Mouse (Mus musculus): ENCODE measurements at regions not wholly inside any gene's neighbourhood (a gene's known extent, or its start where the extent isn't known, plus 50 kb on each side); places are given as distances from the start of the nearest gene placed in this dataset.

DNA sequence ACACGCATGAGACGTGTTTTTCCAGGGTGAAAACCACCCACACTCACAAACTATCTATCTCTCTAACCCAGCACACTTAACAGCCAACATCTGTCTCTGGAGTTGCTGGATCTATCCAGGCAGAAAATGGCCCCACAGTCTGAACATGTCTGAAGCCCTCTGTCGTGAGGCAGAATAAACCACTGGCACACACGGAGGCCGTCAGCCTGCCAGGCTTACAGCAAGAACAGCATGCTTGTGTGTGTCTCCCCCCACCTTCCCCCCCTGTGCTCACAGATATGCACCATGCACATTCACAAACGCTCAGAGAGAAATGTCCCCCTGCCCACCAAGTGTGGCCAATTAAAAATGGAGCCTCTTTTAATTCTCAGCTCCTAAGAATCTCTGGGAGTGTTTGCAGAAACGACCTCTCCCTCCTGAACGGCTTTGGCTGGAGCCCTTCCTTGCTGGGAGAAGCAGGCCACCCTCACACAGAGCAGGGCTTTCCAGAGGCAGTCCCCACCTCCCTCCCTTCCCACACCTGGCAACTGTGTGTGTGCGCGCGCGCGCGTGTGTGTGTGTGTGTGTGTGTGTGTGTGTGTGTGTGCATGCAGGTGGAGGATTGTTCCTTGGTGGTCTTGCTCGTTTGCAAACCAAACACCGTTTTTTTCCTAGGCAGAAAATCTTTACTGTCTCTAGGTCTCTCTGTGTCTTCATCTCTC is 88.7 kb downstream of the Edn3 start:
- peaks cover 27% of the 10 kb centered on the region for H3K4me1 ChIP-seq
- no peak overlapping the region for H3K4me3 ChIP-seq
- H3K27me3 ChIP-seq = no peaks in the 10 kb centered on the region
- no peaks in the 10 kb centered on the region for H3K36me3 ChIP-seq
- H3K9ac ChIP-seq = no peak overlapping the region
- H3K4me2 ChIP-seq = no peak overlapping the region
- H3K9me3 ChIP-seq = no peaks in the 10 kb centered on the region
- WGBS = 35% methylated on average over 16 of the region's 16 CpGs
- H3K27ac ChIP-seq = peak overlapping the region; percentile 70
- no peak for ATAC-seq (ENCODE audit: borderline replicate concordance, extremely low read depth, low FRiP score, low TSS enrichment)

- no peak overlapping the region for H3K4me2 ChIP-seq
- WGBS = 32% methylated on average over 16 of the region's 16 CpGs
- no peaks in the 10 kb centered on the region for H3K27me3 ChIP-seq
- H3K4me3 ChIP-seq = no peak overlapping the region
- peaks cover 32% of the 10 kb centered on the region for H3K4me1 ChIP-seq
- no peaks in the 10 kb centered on the region for H3K9me3 ChIP-seq
- H3K36me3 ChIP-seq = no peaks in the 10 kb centered on the region
- H3K9ac ChIP-seq = no peak overlapping the region
- ATAC-seq (ENCODE audit: borderline replicate concordance, extremely low read depth, low FRiP score, low TSS enrichment) = no peak
- peak overlapping the region; percentile 42; the same call in 1 of the 2 replicates for H3K27ac ChIP-seq
Observed at GRCm38 (mm10) chr2:174850860-174851259, 90.4 kb downstream of the Edn3 start.

DNA sequence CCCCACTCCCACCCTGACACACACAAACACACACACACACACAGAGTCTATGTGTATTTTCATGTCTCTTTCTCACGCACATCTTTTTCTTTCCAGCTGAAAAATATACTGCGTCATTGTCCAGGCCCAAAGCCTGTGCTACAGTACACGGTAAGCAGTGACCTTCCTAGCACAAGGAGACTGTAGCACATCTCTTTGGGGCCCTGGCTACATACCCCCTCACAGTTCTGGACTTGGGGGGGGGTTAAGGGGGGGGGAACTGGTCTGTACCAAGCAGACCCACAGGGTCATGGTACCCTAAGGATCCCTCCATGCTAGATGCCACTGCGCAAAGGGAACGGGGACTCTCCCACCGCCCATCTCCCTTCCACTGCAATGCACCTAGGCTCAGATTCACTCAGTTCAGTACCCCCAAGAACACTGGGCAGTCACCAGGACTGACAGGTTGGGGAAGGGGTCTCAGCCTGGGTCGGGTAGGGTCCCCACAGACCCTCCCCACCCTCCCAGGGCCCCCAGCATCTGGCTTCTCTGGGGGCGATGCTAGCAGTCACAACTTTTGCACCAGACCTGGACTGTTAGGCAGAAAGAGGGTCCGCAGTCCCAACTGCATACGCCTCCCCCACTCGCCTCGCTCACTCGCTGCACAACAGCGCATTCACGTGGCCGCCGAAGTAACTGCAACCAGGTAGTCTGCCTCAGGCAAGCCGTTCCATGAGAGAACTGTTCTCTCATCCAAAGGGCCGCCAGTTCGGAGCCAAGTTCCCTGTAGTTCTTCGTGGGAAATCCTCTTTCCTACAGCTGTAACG is 91.3 kb downstream of the Edn3 start:
- Histone ChIP-seq H3K36me3 (no peaks in the 10 kb centered on the region), H3K4me2 (no peak overlapping the region), H3K9me3 (no peaks in the 10 kb centered on the region), H3K9ac (no peak overlapping the region), H3K27me3 (no peaks in the 10 kb centered on the region), H3K4me3 (no peak overlapping the region), H3K4me1 (peaks cover 32% of the 10 kb centered on the region), H3K27ac (peak overlapping the region; percentile 42)
- ATAC-seq (ENCODE audit: borderline replicate concordance, extremely low read depth, low FRiP score, low TSS enrichment) = peak; percentile 41
- 11% methylated on average over 22 of the region's 22 CpGs for WGBS

- Histone ChIP-seq H3K4me3 (no peak overlapping the region), H3K9ac (no peak overlapping the region), H3K4me2 (no peak overlapping the region), H3K36me3 (no peaks in the 10 kb centered on the region), H3K27ac (no peak overlapping the region), H3K27me3 (no peaks in the 10 kb centered on the region), H3K9me3 (no peaks in the 10 kb centered on the region), H3K4me1 (peaks cover 44% of the 10 kb centered on the region)
- 57% methylated on average over 8 of the region's 8 CpGs for WGBS
- no peak for ATAC-seq (ENCODE audit: borderline replicate concordance, extremely low read depth, low FRiP score, low TSS enrichment)
Observed at GRCm38 (mm10) chr2:174853786-174854185, 93.4 kb downstream of the Edn3 start.

DNA sequence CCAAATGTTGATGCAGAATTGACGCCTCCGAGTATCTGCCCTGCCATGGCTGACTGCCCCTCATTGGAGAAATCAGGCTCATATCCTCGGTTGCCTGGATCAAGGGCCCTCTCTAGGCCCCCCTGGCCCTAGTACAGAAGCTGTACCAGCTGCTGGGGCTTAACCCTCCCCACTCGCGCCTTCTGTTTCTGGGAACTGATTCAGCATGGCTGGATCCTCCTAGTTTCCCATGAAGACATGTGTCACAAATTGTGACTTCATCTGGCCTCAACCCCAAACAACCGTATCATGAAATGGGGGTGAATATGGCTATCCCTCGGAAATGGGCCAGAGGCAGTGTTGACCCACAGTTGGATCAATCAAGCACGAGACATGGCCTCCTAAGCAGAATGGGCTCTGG is 95.1 kb downstream of the Edn3 start:
- H3K4me2 ChIP-seq = no peak overlapping the region
- WGBS = 64% methylated on average over 8 of the region's 8 CpGs
- H3K36me3 ChIP-seq = no peaks in the 10 kb centered on the region
- H3K27me3 ChIP-seq = no peaks in the 10 kb centered on the region
- H3K4me1 ChIP-seq = peaks cover 38% of the 10 kb centered on the region
- H3K27ac ChIP-seq = no peak overlapping the region
- no peak for ATAC-seq (ENCODE audit: borderline replicate concordance, extremely low read depth, low FRiP score, low TSS enrichment)
- H3K4me3 ChIP-seq = no peak overlapping the region
- no peaks in the 10 kb centered on the region for H3K9me3 ChIP-seq
- H3K9ac ChIP-seq = no peak overlapping the region

DNA sequence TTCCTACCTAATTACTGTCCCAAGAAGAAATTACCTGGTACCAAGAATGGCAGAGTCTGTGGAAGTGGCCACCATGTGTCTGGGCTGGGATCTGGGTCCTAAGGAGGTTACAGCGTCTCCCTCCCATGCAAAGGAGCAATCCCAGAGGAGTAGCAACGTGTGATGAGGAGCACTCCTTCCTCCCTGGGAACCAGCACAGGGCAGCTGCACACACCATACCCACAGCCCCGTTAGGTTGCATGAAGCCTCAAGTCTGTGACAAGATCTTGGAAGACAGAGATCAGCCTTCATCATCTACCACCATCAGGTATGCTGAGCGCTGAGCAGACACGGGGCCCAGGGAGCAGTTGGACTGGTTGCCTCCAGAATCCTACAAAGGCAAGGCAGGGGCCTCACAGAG is 95.7 kb downstream of the Edn3 start:
- H3K4me1 ChIP-seq = peaks cover 33% of the 10 kb centered on the region
- H3K36me3 ChIP-seq = no peaks in the 10 kb centered on the region
- 82% methylated on average over 5 of the region's 5 CpGs for WGBS
- no peak overlapping the region for H3K4me2 ChIP-seq
- H3K27me3 ChIP-seq = no peaks in the 10 kb centered on the region
- H3K27ac ChIP-seq = no peak overlapping the region
- H3K4me3 ChIP-seq = no peak overlapping the region
- ATAC-seq (ENCODE audit: borderline replicate concordance, extremely low read depth, low FRiP score, low TSS enrichment) = no peak
- no peak overlapping the region for H3K9ac ChIP-seq
- no peaks in the 10 kb centered on the region for H3K9me3 ChIP-seq

DNA sequence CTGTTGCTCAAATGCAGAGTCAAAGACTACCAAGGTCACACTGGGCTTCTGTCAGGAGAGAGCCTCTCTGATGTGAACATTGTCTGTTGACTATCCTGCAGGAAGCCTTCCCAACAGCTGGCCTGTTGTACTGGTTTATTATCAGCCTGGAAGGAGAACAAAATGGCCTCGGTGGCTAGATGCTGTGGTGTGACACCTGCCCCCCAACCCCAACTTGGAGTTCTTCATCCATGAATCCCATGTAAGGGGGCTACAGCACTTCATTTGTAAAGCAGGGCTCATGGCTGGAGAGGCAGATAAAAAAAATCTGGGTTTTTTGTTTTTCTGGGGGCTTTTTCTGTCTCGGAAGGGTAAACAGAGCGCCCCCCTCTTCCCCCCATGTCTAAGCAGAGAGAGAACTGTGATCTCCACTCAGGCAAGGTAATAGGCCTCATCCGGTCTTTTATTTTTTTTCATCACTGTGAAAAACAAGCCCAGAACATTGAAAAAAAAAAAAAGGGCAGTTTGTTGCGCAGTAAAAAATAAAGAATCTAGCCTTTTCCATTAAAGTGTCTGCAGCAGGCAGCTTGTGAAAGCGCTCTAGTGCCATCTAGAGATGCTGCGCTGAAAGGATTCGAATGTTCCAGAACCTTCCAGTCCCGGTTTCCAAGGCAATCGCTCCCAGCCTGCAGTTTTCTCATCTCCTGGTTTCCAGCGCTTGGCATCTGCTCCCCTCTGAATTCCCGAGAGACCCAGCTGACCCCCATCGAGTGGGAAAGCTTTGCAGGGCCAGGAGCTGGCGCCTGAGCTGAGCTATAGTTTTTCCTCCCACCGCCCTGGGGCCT is 97.8 kb downstream of the Edn3 start:
- H3K4me1 ChIP-seq = peaks cover 25% of the 10 kb centered on the region
- no peaks in the 10 kb centered on the region for H3K9me3 ChIP-seq
- 14% methylated on average over 15 of the region's 15 CpGs for WGBS
- peak overlapping the region; percentile 86 for H3K27ac ChIP-seq
- no peak overlapping the region for H3K4me3 ChIP-seq
- H3K9ac ChIP-seq = peak overlapping the region; percentile 37
- peak; percentile 68; the same call in 1 of the 2 replicates for ATAC-seq (ENCODE audit: borderline replicate concordance, extremely low read depth, low FRiP score, low TSS enrichment)
- no peaks in the 10 kb centered on the region for H3K27me3 ChIP-seq
- no peaks in the 10 kb centered on the region for H3K36me3 ChIP-seq
- H3K4me2 ChIP-seq = peak overlapping the region; percentile 19; the same call in 1 of the 2 replicates

- no peaks in the 10 kb centered on the region for H3K9me3 ChIP-seq
- H3K36me3 ChIP-seq = no peaks in the 10 kb centered on the region
- no peaks in the 10 kb centered on the region for H3K27me3 ChIP-seq
- H3K4me2 ChIP-seq = peak overlapping the region; percentile 19; the same call in 1 of the 2 replicates
- H3K4me1 ChIP-seq = peaks cover 25% of the 10 kb centered on the region
- H3K9ac ChIP-seq = peak overlapping the region; percentile 37
- peak overlapping the region; percentile 86 for H3K27ac ChIP-seq
- 0% methylated on average over 2 of the region's 2 CpGs for WGBS
- no peak overlapping the region for H3K4me3 ChIP-seq
- ATAC-seq (ENCODE audit: borderline replicate concordance, extremely low read depth, low FRiP score, low TSS enrichment) = peak; percentile 29
Observed at GRCm38 (mm10) chr2:174858835-174859215, 98.4 kb downstream of the Edn3 start.

GRCm38 (mm10) chr2:174859533-174859932 is 99.1 kb downstream of the Edn3 start:
- H3K4me3 ChIP-seq = no peak overlapping the region
- 37% methylated on average over 7 of the region's 7 CpGs for WGBS
- no peaks in the 10 kb centered on the region for H3K27me3 ChIP-seq
- H3K9ac ChIP-seq = no peak overlapping the region
- no peaks in the 10 kb centered on the region for H3K9me3 ChIP-seq
- no peak for ATAC-seq (ENCODE audit: borderline replicate concordance, extremely low read depth, low FRiP score, low TSS enrichment)
- peak overlapping the region; percentile 86 for H3K27ac ChIP-seq
- H3K4me2 ChIP-seq = no peak overlapping the region
- H3K36me3 ChIP-seq = no peaks in the 10 kb centered on the region
- H3K4me1 ChIP-seq = peaks cover 25% of the 10 kb centered on the region

DNA sequence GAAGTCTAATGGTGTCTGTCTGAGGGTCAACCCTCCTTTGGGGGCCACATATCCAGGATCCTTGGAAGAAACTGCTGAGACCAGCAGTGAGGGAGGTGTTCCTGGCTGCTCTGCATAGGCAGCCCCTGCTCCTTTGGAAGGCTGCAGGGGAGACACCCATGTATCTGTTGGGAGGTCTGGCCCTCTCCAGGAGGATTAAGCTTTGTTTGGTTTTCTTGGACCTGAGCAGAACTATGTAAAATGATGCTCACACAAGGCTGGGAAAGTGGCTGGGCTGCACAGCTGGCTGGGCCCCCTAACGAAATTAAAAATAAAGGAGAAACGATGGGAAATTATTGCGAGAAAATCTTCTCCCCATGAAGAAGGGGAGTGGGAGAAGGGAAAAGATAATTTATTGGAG is 104.2 kb downstream of the Edn3 start:
- WGBS = 72% methylated on average over 3 of the region's 3 CpGs
- H3K36me3 ChIP-seq = no peaks in the 10 kb centered on the region
- H3K4me2 ChIP-seq = no peak overlapping the region
- H3K4me3 ChIP-seq = no peak overlapping the region
- H3K27ac ChIP-seq = no peak overlapping the region
- H3K27me3 ChIP-seq = no peaks in the 10 kb centered on the region
- H3K9me3 ChIP-seq = no peaks in the 10 kb centered on the region
- no peak for ATAC-seq (ENCODE audit: borderline replicate concordance, extremely low read depth, low FRiP score, low TSS enrichment)
- H3K9ac ChIP-seq = no peak overlapping the region
- H3K4me1 ChIP-seq = peaks cover 8% of the 10 kb centered on the region

DNA sequence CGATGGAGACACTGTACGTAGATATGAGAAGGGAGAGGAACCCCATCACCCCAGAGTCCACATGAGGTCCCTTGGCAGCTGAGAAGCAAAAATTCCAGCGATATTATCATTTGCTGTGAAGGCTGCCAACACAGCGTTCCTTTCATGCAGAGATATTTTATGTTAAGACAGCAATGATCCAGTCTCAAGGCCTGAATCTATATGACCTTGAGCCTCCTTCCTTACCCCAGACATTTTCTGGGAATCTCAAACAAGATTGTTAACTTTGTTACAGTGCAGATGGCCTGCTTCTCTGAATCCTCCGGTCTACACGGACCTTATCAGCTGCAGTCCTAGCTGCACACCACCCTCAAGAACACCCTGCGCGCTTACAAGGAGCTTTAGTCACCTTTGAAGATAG is 106.1 kb downstream of the Edn3 start:
- no peak for ATAC-seq (ENCODE audit: borderline replicate concordance, extremely low read depth, low FRiP score, low TSS enrichment)
- WGBS = 44% methylated on average over 8 of the region's 8 CpGs

More for the DNA sequence above, 106.1 kb downstream of the Edn3 start:
- Histone ChIP-seq H3K4me2 (no peak overlapping the region), H3K9me3 (no peaks in the 10 kb centered on the region), H3K4me1 (peaks cover 8% of the 10 kb centered on the region), H3K36me3 (no peaks in the 10 kb centered on the region), H3K27me3 (no peaks in the 10 kb centered on the region), H3K4me3 (no peak overlapping the region), H3K27ac (no peak overlapping the region), H3K9ac (no peak overlapping the region)

All from lung, embryonic 15.5 days (tissue).